Mouse (Mus musculus) urinary bladder, postnatal 25 days (tissue): ENCODE results near the gene Rnf31.

ENCODE experiments used
- DNase-seq: peaks from one replicate; pipeline ENCODE4 v3.0.0; 2022; ENCODE audit warnings: low spot score

Gene Rnf31

DNA sequence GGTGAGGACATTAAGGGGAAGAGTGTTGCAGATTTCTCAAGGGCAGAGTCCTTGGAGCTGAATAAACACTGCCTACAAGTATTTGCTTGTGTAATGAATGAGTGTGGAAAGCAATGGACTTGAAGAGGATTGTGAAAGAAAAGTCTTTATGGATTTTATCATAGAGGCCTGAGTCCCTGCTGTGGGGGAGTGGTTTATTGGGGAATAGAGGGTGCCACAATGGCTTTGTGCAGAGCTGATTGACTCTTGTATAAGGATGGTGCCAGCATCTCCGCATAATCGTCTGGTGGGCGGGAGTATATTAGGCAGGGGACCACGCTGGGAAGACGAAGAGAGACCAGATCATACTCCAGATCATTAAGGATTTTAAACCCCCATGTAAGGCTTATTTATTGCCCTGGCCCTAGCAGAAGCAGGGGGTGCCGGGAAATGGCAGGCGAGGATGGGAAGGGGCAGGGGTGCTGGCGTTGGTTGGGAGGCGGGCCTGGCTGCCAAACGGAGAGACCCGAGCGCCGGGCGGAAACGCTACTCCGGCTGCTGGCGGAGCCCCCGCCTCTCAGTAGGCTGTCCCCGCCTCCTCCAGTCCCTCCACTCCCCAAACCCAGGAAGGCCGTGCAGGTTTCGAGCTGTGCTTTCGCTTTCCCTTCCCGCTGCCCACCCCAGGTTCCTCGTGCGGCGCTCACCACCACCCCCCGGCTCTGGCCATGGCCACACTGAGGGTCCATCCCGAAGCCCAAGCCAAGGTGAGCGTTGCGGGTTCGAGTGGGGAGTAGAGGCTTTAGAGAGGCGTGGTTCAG is 13.4 kb upstream of the Rnf31 start, which contains the start of gene Psme1:
Psme1 (plus strand) TSS at position 253 of the 797 bp plus-strand sequence.
- peak; percentile 60 for DNase-seq

DNA sequence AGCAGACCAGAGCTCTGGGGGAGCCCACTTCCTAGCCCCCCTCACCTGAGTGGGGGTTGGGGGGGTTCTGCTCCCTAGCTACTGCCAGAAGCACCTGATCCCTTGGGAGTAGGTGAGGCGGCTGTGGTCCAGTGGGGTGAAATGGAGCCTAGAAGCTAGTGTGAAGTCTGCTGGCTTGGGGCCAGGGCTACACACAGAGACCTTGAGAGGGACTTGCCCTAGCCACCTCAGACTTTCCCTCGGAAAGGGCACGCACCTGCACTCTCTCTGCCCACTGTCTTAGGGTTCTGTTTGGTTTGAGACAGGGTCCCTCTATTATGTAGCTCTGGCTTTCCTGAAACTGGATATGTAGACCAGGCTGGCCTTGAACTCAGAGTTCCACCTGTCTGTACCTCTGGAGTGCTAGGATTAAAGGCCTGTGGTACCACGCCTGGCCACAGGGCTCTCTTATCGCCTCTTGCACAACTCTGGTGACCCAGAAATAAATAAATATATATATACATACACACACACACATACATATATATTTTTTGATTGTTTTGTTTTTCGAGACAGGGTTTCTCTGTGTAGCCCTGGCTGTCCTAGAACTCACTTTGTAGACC is 12.7 kb upstream of the Rnf31 start:
- DNase-seq, result peak; percentile 48

DNA sequence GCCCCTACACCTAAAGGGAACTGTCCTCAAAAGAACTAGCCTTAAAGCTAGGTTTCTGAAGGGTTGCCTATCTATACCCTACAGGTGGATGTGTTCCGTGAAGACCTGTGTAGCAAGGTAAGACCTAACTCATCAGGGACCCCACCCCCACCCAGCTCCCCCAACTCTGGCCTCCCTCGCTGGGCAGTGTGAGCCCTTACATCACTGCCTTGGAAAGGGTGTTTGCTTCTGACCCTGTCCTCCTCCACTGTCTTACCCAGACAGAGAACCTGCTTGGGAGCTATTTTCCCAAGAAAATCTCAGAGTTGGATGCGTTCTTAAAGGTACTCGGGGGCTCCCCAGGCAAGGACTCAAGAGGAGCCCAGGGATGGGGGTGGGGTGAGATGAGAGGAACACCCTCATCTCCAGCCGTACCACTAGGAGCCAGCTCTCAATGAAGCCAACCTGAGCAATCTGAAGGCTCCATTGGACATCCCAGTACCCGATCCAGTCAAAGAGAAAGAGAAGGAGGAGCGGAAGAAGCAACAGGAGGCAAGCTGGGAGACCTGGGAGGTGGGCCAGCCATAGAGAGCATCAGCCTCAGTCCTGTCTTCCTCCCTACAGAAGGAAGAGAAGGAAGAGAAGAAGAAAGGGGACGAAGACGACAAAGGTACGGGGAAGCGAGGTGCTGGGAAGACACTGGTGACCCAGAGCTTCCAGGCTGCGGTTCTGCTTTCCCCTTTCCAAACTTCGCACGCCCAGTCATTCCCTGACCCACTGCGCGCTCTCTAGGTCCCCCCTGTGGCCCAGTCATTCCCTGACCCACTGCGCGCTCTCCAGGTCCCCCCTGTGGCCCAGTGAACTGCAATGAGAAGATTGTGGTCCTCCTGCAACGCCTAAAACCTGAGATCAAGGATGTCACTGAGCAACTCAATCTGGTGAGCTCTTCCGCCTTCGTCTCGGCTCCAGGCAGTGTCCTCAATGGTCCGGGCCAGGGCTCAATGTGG is 11.7 kb upstream of the Rnf31 start:
- no peak for DNase-seq

DNA sequence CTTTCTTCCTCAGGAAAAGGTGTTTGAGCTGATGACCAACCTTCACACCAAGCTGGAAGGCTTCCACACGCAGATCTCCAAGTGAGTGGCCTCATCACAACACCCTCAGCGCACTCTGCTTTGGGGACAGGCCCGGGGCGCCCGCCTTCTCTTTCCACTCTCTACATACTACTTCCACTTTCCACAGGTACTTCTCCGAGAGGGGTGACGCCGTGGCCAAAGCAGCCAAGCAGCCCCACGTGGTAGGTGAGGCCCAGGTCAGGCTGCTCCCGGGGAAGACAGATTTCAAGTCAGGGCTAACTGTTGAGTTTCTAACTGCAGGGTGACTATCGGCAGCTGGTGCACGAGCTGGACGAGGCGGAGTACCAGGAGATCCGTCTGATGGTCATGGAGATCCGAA is 10.8 kb upstream of the Rnf31 start:
- DNase-seq, result no peak

DNA sequence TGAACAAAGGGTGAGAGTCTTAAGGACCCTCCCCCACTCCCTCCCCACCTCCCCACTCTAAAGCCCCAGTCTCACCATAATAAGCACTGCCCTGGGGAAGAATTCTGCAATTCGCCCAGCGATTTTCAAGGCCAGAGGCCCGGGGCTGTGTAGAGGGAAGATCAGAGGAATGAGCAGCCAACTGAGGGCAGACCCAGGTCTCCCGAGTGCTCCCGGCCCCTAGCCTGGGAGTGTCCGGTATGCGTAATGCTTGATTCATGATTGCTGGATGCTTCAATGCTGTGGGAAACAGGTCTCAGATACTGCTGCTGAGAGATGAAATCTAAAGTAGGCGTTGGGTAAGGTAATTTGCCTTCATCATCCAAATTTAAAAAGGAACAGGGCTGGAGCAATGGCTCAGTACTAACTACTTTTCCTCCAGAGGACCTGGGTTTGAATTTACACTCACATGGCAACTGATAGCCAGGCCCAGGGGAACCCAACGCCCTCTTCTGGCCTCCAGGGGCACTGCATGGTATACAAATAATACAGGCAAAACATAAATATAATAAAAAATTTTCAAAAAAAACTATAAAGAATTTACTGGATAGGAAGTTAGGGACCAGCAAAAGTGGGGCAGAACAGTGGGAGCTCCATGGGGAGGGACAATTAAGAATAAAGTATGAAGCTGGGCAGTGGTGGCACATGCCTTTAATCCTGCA is 9.4 kb upstream of the Rnf31 start:
- DNase-seq, result no peak

DNA sequence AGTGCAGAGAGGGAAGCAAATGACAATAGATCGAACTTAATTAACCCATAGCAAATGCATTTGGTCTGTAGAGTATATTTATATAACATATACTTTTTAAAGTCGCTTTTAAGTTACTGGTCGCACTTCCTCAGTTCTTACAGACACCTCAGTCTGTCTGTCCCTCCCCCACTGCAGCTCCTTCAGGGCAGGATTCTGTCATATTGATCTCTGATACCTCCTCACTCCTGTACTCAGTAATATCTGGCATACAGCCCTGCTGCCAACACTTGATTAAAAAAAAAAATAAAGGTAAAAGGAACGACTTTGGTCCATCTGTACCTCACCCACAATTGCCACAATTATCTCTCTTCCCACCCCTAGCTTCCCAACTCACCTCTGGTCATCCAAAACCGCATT is 7.2 kb upstream of the Rnf31 start:
- no peak for DNase-seq

DNA sequence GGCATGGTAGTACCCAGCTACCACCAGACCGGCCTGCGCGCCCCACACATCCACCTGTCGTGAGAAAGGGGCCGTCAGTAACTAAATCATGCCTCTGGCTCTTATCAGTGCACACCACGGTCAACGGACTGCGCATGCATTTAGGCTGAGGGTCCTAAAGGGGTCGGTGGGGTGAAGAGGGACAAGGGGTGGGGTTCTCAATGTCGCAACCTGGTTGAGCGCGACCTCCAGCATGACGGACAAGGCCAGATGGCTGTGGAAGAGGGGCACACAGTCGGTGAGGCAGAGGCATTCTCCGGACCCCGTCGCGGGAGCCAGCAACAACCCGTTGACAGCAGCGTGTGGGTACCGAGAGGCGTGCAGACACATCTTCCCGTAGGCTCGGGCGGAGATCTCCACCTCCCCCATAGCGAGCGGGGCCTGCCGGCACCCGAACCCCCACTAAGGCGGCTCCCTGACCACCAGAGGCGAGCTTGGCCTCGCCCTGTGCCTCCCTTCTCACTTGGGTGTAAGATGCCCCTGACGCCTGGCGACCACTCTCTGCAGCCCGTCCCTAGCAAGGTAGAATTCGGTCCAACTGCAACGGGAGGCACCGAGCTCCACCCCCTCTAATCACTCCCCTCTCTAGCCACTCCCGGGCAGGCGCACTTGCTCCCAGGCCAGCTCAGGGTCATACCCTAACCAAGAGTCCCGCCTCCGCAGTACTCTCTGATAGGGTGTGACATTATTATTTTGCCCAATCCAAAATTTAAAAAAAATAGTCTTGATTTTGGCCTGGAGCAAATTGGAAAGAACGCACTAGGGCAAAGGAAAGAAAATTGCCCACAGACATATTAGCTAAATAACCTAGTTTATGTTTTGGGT is 6.6 kb upstream of the Rnf31 start, which contains the start of gene Emc9:
Emc9 (minus strand) TSS at position 601 of the 864 bp plus-strand sequence.
- DNase-seq, result peak; percentile 64

DNA sequence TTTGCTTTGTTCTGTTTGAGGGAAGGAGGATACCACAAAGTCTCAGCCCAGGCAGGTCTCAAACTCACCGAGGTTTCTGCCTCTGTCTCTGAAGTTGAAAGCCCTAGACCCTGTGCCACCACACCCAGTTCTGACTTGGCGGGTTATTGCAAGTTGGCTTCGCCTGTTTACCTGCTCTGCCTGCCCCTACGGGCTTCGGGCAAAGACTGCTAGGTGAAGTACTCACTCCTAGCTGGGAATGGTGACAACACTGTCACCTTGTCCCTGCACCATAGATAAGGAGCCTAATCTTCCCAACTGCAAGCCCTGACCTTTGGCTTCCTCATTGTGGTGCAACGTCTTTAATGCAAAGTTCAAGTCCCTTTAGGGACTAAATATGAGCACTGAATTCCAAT is 5.9 kb upstream of the Rnf31 start:
- no peak for DNase-seq

DNA sequence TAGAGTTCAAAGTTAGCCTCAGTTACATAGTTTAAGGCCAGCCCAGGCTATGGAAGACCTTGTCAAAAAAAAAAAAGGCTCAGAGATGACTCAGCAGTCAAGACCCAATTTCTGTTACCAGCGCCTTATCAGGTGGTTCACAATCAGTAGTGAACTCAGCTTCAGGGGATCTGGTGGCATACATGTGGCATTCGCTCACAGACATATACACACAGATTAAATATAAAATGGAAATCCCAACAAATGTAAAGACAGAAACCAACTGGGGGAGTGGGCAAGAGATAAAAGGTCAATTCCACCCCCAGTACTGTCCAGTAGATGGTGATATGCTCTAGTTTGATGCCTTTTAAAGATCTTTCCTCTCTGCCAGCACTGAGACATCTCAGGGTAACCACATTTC is 5.4 kb upstream of the Rnf31 start:
- no peak for DNase-seq

DNA sequence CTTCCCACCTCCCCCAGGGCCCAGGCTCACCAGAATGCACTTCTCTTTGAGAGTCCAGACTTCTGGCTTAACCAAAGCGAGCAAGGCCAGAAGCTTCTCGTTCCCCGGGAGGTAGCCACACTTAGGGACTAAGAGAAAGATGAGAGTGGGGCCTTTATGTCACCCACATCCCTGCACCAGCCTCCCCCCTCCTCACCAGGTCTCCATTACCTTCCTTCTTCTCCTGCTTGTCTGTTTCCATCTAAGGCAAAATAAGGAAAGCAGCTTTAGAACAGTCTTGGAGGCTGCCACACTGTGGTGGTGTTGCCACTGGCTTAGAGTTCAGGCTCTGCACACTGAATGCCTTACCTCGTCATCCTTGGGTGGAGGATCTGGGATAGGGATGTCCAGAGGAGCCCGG is 2.2 kb upstream of the Rnf31 start:
- DNase-seq, result no peak

DNA sequence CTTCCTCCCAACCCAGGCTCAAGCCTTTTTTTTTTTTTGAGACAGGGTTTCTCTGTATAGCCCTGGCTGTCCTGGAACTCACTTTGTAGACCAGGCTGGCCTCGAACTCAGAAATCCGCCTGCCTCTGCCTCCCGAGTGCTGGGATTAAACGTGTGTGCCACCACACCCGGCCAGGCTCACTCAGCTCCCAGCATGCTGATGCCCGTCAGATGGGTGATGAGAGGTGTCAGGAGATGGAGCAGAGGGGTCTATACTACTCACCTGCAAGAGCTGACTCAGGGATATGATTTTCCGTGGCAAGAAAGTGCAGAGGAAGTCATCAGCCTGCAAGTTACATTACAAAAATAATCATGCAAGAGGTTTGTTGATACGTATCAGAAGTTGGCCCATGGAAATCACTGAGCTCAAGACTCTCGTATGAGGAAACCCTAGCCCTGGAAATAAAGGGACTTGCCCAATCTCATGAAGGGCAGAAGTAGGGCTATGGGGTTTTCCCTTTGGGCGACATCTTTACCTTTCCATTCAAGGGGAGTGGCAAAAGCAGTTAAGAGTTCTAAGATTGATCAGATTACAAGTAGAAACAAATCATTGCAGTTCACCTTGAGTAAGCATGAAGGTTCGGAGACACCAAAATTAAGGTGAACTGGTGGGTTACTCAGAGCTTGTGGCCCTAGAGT is 1.6 kb upstream of the Rnf31 start:
- DNase-seq, result no peak

DNA sequence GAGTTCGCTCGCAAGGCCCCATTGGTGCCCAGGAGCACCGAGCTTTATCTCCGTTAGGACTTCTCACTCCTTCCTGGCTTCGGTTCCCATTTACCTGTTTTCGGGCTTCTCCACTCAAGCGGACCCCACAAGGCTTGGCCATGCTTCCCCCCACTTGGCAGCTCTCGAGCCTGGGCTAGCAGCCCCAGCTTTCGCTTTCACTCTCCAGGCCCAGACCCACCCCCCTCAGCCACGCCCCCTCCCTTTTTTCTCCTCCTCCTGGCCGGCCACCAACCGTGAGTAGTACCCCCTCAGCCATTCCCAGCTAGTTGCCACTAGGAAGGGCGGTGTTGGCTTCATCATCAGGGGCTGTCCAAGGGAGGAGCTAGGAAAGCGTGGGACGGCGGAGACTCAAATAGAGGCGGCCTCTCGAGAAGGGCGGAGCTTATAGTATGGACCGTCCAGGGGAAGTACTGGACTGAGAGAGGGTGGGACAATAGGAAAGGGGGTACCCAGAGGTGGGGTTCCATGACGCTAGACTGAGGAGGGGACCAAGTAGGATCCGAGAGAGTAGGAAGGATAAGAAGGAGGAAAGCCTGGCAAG is 669 bp upstream of the Rnf31 start, which contains the start of gene Psme2:
Psme2 (minus strand) TSS at position 366 of the 583 bp plus-strand sequence.
- DNase-seq, result peak; percentile 82

DNA sequence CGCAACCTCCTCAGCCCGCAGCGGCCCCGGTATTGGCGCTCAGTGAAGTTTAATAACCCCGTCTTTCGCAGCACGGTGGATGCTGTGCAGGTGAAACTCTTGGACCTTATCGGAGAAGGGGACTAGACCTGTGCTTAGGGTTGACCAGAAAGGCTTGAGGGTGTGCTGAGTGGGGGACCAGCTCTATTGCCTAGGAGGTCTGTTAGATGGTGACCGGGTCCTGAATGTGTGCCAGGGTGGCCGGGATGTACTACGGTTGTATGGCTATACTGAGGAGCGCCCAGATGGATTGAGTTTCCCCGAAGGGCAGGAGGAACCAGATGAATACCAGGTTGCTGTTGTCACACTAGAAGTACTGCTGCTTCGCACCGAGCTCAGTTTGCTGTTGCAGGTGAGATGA is 718 bp downstream of the Rnf31 start:
- no peak for DNase-seq

DNA sequence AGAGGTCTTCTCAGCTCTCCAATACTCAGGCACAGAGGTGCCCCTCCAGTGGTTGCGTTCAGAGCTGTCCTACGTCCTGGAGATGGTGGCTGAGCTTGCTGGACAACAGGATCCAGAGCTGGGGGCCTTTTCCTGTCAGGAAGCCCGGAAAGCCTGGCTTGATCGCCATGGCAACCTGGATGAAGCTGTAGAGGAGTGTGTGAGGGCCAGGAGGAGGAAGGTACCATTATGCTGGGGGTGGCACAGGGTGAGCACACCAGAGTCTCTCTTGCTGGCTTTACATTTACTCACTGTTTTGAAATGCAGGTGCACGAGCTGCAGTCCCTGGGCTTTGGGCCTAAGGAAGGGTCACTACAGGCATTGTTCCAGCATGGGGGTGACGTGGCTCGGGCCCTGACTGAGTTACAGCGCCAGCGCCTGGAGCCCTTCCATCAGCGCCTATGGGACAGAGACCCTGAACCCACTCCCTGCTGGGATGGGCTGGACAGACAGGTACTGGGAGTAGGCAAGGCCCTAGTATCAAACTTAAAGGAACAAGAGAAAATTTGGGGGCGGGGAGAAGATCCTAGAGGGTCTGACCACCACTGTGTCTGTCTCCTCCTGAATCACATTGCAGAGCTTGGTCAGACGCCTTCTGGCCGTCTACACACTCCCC is 4.7 kb downstream of the Rnf31 start:
- DNase-seq, result no peak

DNA sequence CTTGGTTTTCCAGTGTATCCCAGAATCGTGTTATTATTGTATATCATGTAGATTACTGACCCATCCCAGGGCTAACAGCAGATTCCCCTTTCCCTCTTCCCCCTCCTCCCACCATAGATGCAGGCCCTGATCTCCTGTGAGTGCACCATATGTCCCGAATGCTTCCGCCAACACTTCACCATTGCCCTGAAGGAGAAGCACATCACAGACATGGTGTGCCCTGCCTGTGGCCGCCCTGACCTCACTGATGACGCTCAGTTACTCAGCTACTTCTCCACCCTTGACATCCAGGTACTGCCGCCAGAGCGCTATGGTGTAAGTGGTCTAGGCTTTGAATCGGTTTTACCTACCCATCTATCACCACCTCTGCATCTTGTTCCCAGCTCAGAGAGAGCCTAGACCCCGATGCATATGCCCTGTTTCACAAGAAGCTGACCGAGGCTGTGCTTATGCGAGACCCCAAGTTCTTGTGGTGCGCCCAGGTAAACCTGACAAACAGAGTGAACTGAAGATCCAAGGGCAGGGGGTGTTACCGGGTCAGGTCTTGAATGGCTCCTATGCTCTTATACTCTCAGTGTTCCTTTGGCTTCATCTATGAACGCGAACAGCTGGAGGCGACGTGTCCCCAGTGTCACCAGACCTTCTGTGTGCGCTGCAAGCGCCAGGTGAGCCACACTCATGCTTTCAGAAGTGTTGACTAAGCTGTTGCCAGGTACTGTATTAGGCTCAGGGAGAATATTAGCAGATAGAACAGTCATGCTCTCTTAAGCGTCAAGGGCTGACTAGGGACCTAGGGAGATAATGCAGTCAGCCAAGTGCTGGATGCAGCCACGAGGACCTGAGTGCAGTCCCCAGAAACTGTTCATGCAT is 7.2 kb downstream of the Rnf31 start:
- DNase-seq, result no peak

DNA sequence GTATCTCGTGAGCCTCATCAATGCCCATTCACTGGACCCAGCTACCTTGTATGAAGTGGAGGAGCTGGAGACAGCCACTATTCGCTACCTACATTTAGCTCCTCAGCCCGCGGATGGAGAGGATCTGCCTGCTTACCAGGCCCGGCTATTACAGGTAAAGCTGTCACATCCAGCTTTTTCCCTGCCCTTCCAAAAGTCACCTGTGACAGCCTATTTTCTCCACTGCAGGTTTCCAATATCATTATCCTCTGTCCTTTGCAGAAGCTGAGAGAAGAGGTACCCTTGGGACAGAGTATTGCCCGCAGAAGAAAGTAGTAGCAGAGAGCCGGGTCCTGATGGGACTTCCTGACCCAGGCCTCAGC is 11.7 kb downstream of the Rnf31 start, which contains the start of gene Irf9:
Irf9 (plus strand) TSS at position 301 of the 362 bp plus-strand sequence.
- DNase-seq, result no peak

DNA sequence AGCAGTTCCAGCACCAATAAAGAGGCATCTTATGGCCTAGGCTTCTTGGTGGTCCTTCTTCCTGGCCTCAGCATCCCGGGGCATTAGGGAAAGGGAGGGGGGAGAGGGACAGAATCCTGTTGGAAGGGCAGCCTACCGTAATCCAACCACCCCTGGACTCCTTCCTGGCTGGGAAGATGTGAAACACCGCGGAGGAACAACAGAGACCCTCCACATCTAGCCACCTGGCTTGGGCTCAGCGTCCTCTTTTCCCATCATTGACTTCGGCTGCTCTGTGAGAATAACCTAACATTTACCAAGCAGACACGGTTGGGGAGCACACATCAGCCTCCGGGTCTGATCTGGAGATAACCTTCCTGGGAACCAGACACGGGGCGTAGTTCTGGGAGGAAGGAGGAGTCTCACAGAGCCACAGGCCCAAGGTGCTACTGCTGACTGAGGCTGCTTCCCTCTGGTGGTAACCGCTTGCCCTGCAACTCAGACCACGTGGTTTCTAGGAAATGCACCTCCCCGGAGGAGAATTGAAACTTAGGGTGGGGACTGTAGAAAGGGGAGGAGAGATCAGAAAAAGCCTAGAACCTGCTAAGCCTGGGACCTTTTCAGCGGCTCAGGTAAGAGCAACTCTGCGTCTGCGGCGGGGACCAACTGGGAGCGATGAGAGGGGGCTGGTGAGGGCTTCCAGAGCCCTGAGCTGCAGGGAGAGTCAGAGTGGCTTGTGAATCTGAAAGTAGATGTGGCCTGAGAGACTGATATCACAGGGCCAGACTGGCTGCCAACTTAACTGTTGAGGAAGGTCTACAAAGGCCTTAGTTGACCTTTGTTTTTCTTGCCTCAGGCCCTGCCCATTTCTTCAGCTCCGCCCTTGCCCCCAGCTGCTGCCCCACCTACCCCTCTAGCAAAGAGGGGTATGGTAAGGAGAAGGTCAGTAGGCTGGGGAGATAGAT is 12.4 kb downstream of the Rnf31 start:
- peak; percentile 84 for DNase-seq
